Mouse (Mus musculus) erythroblast, embryonic 14.5 days (primary cell): Measurements from ENCODE around the gene Slc47a2.

Source experiments
- GATA1 ChIP-seq: IDR thresholded peaks from 2 replicates; pipeline ENCODE4 v1.6.1; 2012; ENCODE audit warnings: low read length, inconsistent platforms, mixed read lengths
- TAL1 ChIP-seq: IDR thresholded peaks from 3 replicates; pipeline ENCODE4 v1.6.1; 2012; ENCODE audit warnings: low read length, inconsistent platforms, mixed read lengths

DNA sequence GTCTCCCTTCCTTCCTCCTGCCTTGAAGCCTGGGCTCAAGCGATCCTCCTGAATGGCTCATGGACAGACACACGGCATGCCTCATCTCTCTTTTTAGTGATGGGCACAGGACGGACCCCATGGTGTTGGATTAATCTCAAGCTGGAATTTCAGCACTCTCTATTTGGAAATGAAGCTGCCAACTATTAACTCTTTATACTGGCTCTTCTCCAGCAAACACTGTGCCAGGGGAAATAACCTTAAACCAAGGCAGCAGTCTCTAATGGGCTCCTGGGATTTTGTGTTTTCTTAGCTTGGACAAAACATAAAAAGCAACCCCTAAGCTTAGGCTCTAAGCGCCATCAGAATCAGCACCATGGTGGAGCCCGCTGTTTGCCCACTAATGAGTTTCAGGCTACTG, 72.3 kb downstream of the Slc47a2 start:
- no peak for TF ChIP-seq TAL1
- TF ChIP-seq GATA1, result no peak
